Mouse (Mus musculus) spleen, postnatal 0 days (tissue): ENCODE measurements around the gene Adgrg1. TPM values are rescaled to one million over a fixed set of nuclear protein-coding genes. Genes with fewer than 3 reads are reported as not detected.

Source experiments
- polyA plus RNA-seq: library from polyadenylated mRNA; unstranded; fragments of >200 nt; fragmentation: Nextera tagmentation; extraction: Ambion mirVana; gene quantifications from 2 replicates; pipeline ENCODE4 v1.2.1, GENCODE M21; 2015

The Adgrg1 gene
- polyA plus RNA-seq, result 37.9 and 40.2 TPM in 2 replicates

GRCm38 (mm10) chr8:94974467-94975165 is at the start of gene Adgrg1:
TSS of gene Adgrg1 (plus strand) at chr8:94974751.

GRCm38 (mm10) chr8:95017451-95017850 is 42.9 kb downstream of the Adgrg1 start, which contains the start of gene Adgrg3:
TSS of gene Adgrg3 (plus strand) at chr8:95017692.

GRCm38 (mm10) chr8:95054927-95055510 is 80.5 kb downstream of the Adgrg1 start, which contains the start of gene Drc7:
TSS of gene Drc7 (plus strand) at chr8:95055103.

Other genes with a start within 250 kb of the Adgrg1 start
- gene Ccl22, start 229.2 kb upstream of the Adgrg1 start, polyA plus RNA-seq, result 0.28 and 0.57 TPM in 2 replicates
- 0.55 and 0.69 TPM in 2 replicates for gene Cx3cl1, start 202.7 kb upstream of the Adgrg1 start, polyA plus RNA-seq
- 0.74 and 1.0 TPM in 2 replicates for gene Ccl17, start 164.3 kb upstream of the Adgrg1 start, polyA plus RNA-seq
- gene Coq9, start 136.4 kb upstream of the Adgrg1 start, polyA plus RNA-seq, result 41.9 and 42.7 TPM in 2 replicates
- 72.3 and 74.2 TPM in 2 replicates for gene Ciapin1, start 136.4 kb upstream of the Adgrg1 start, polyA plus RNA-seq
- 91.9 and 94.6 TPM in 2 replicates for gene Polr2c, start 117.3 kb upstream of the Adgrg1 start, polyA plus RNA-seq
- 7.4 and 9.2 TPM in 2 replicates for gene Dok4, start 98.4 kb upstream of the Adgrg1 start, polyA plus RNA-seq
- 5.9 and 8.1 TPM in 2 replicates for gene Ccdc102a, start 56.7 kb upstream of the Adgrg1 start, polyA plus RNA-seq
- 0.53 and 0.80 TPM in 2 replicates for gene Adgrg5, start 51.1 kb upstream of the Adgrg1 start, polyA plus RNA-seq
- 12.8 and 17.1 TPM in 2 replicates for gene Adgrg3, start 42.9 kb downstream of the Adgrg1 start, polyA plus RNA-seq
- 0.35 and 0.65 TPM in 2 replicates for gene Drc7, start 80.4 kb downstream of the Adgrg1 start, polyA plus RNA-seq
- 9.8 and 11.8 TPM in 2 replicates for gene Katnb1, start 106.4 kb downstream of the Adgrg1 start, polyA plus RNA-seq
- 4.4 and 6.2 TPM in 2 replicates for gene Kifc3, start 228.1 kb downstream of the Adgrg1 start, polyA plus RNA-seq